Mouse (Mus musculus) MEL (cell line): Measurements from ENCODE around the gene Ccng2. TPM values are rescaled to one million over a fixed set of nuclear protein-coding genes. Genes with fewer than 3 reads are reported as not detected.

Experiments used
- DNase-seq: peaks from one replicate; pipeline ENCODE4 v3.0.0; 2011; ENCODE audit warnings: low read depth, low spot score
- H3K27ac ChIP-seq: 2 replicates; pipeline ENCODE4 v1.5.1; 2012; ENCODE audit warnings: low read depth, mild to moderate bottlenecking, control low read depth, low read length, moderate library complexity; ENCODE audit not compliant: control insufficient read depth
- H3K27me3 ChIP-seq, 2 experiments: fragments of 150-350 bp in 1 of 2; sonication (generic) in 1 of 2; 2 replicates each; pipeline ENCODE4 v1.6.1; 2012; ENCODE audit warnings: low read length in 2 of 2, mild to moderate bottlenecking in 2 of 2, improper control_type of control experiment in 1 of 2, moderate library complexity in 1 of 2; ENCODE audit not compliant: insufficient read depth in 2 of 2, control insufficient read depth in 1 of 2
- H3K36me3 ChIP-seq, 2 experiments: 2 replicates each; pipeline ENCODE4 v1.6.1; 2012 to 2014; ENCODE audit warnings: low read length in 2 of 2, improper control_type of control experiment in 1 of 2, inconsistent platforms in 1 of 2, mild to moderate bottlenecking in 1 of 2; ENCODE audit not compliant: insufficient read depth in 2 of 2, control insufficient read depth in 1 of 2
- H3K4me1 ChIP-seq, 2 experiments: fragments of 150-350 bp in 1 of 2; sonication (generic) in 1 of 2; 2 replicates each; pipeline ENCODE4 v1.6.1; 2012; ENCODE audit warnings: low read length in 2 of 2, improper control_type of control experiment in 1 of 2, mild to moderate bottlenecking in 1 of 2; ENCODE audit not compliant: insufficient read depth in 2 of 2, control insufficient read depth in 1 of 2
- H3K4me3 ChIP-seq, 2 experiments: fragments of 150-350 bp in 1 of 2; sonication (generic) in 1 of 2; 2 replicates each; pipeline ENCODE4 v1.5.1; 2012; ENCODE audit warnings: low read depth in 2 of 2, low read length in 2 of 2, mild to moderate bottlenecking in 2 of 2, moderate library complexity in 2 of 2, control low read depth in 1 of 2, improper control_type of control experiment in 1 of 2; ENCODE audit not compliant: control insufficient read depth in 1 of 2, insufficient read depth in 1 of 2
- H3K79me2 ChIP-seq: 2 replicates; pipeline ENCODE4 v1.6.1; 2012; ENCODE audit warnings: mild to moderate bottlenecking, low read length, moderate library complexity; ENCODE audit not compliant: control insufficient read depth, poor library complexity, insufficient read depth
- H3K9ac ChIP-seq: 2 replicates; pipeline ENCODE4 v1.6.1; 2012; ENCODE audit warnings: low read depth, mild to moderate bottlenecking, control low read depth, low read length, moderate library complexity; ENCODE audit not compliant: control insufficient read depth, poor library complexity, severe bottlenecking
- H3K9me3 ChIP-seq: fragments of 150-350 bp; sonication (generic); replicated peaks from 2 replicates; pipeline ENCODE4 v1.6.1; 2012; ENCODE audit warnings: mild to moderate bottlenecking, low read length, improper control_type of control experiment, moderate library complexity; ENCODE audit not compliant: insufficient read depth
- CHD1 ChIP-seq: IDR thresholded peaks from 2 replicates; pipeline ENCODE4 v1.6.1; 2012; ENCODE audit warnings: low read depth, mild to moderate bottlenecking, inconsistent platforms, low read length, improper control_type of control experiment
- CHD2 ChIP-seq: IDR thresholded peaks from 2 replicates; pipeline ENCODE4 v1.6.1; 2011; ENCODE audit warnings: low read length, improper control_type of control experiment
- ELF1 ChIP-seq: IDR thresholded peaks from 2 replicates; pipeline ENCODE4 v1.6.1; 2014; ENCODE audit warnings: low read depth, mild to moderate bottlenecking, inconsistent platforms, low read length, improper control_type of control experiment, moderate library complexity
- GABPA ChIP-seq: IDR thresholded peaks from 2 replicates; pipeline ENCODE4 v1.6.1; 2012; ENCODE audit warnings: low read depth, mild to moderate bottlenecking, inconsistent platforms, low read length, improper control_type of control experiment, moderate library complexity
- JUND ChIP-seq: IDR thresholded peaks from 2 replicates; pipeline ENCODE4 v1.6.1; 2011; ENCODE audit warnings: low read depth, mild to moderate bottlenecking, improper control_type of control experiment, low read length
- KAT2A ChIP-seq: conservative IDR thresholded peaks from 2 replicates; pipeline ENCODE4 v1.6.1; 2012; ENCODE audit warnings: low read depth, low read length, improper control_type of control experiment, inconsistent platforms
- MEF2A ChIP-seq: IDR thresholded peaks from 2 replicates; pipeline ENCODE4 v1.6.1; 2014; ENCODE audit warnings: low read depth, mild to moderate bottlenecking, inconsistent platforms, low read length, improper control_type of control experiment; ENCODE audit not compliant: poor library complexity, insufficient replicate concordance, severe bottlenecking; ENCODE audit errors: extremely low read depth
- NELFE ChIP-seq: IDR thresholded peaks from 2 replicates; pipeline ENCODE4 v1.6.1; 2011; ENCODE audit warnings: low read depth, low read length, improper control_type of control experiment
- NRF1 ChIP-seq: IDR thresholded peaks from 2 replicates; pipeline ENCODE4 v1.6.1; 2014; ENCODE audit warnings: low read depth, mild to moderate bottlenecking, inconsistent platforms, low read length, improper control_type of control experiment, moderate library complexity; ENCODE audit not compliant: poor library complexity, insufficient read depth, severe bottlenecking
- POLR2AphosphoS2 ChIP-seq: IDR thresholded peaks from 2 replicates; pipeline ENCODE4 v1.6.1; 2011; ENCODE audit warnings: low read length, improper control_type of control experiment
- RAD21 ChIP-seq: IDR thresholded peaks from 2 replicates; pipeline ENCODE4 v1.6.1; 2011; ENCODE audit warnings: mild to moderate bottlenecking, low read depth, low read length, improper control_type of control experiment
- RCOR1 ChIP-seq: IDR thresholded peaks from 2 replicates; pipeline ENCODE4 v1.6.1; 2012; ENCODE audit warnings: low read depth, mild to moderate bottlenecking, inconsistent platforms, low read length, improper control_type of control experiment
- SIN3A ChIP-seq: IDR thresholded peaks from 2 replicates; pipeline ENCODE4 v1.6.1; 2012; ENCODE audit warnings: low read length, improper control_type of control experiment, inconsistent platforms
- SMC3 ChIP-seq: IDR thresholded peaks from 2 replicates; pipeline ENCODE4 v1.6.1; 2011; ENCODE audit warnings: low read depth, low read length, improper control_type of control experiment
- TAL1 ChIP-seq: IDR thresholded peaks from 2 replicates; pipeline ENCODE4 v1.6.1; 2012; ENCODE audit warnings: mild to moderate bottlenecking, inconsistent platforms, low read length, moderate library complexity, mixed read lengths
- TBP ChIP-seq: IDR thresholded peaks from 2 replicates; pipeline ENCODE4 v1.8.0; 2011; ENCODE audit warnings: low read depth, low read length, improper control_type of control experiment
- TCF12 ChIP-seq: IDR thresholded peaks from 2 replicates; pipeline ENCODE4 v1.6.1; 2014; ENCODE audit warnings: low read depth, mild to moderate bottlenecking, inconsistent platforms, low read length, improper control_type of control experiment, moderate library complexity
- USF1 ChIP-seq: IDR thresholded peaks from 2 replicates; pipeline ENCODE4 v1.6.1; 2014; ENCODE audit warnings: low read depth, mild to moderate bottlenecking, inconsistent platforms, low read length, improper control_type of control experiment, moderate library complexity
- ZC3H11A ChIP-seq: IDR thresholded peaks from 2 replicates; pipeline ENCODE4 v1.6.1; 2012; ENCODE audit warnings: low read depth, mild to moderate bottlenecking, inconsistent platforms, low read length, improper control_type of control experiment
- polyA plus RNA-seq, 2 experiments: library from polyadenylated mRNA; stranded (reverse) in 1 of 2; unstranded in 1 of 2; fragments of >175 nt in 1 of 2; fragments of >200 nt in 1 of 2; gene quantifications; 2 replicates each; pipeline versions ENCODE4 v1.2.1 to v1.2.4; 2012; ENCODE audit warnings: low replicate concordance in 2 of 2, low read depth in 1 of 2; ENCODE audit not compliant: insufficient read length in 2 of 2, insufficient read depth in 1 of 2, missing spikeins in 1 of 2
- total RNA-seq: library from RNA; depleted of rRNA; stranded (reverse); fragments of 300-350 nt; gene quantifications from 2 replicates; pipeline ENCODE4 v1.2.3, GENCODE M21; 2012

Gene Ccng2
- total and polyA plus RNA-seq, 3 experiments, result 1.0 to 3.7 TPM; not detected in 1

- TF ChIP-seq POLR2AphosphoS2, result no peak
These were observed 39.9 kb upstream of the Ccng2 start (continued) for GRCm38 (mm10) chr5:93227157-93227556.

GRCm38 (mm10) chr5:93229527-93229926 lies 37.5 kb upstream of the Ccng2 start:
- no peak overlapping the region for H3K9ac ChIP-seq
- no peaks in the 10 kb centered on the region for H3K9me3 ChIP-seq
- peaks cover 0 to 6% of the 10 kb centered on the region in 2 experiments; a peak in 2 of 4 replicates for H3K36me3 ChIP-seq
- H3K27me3 ChIP-seq, result no peaks in the 10 kb centered on the region
- no peak overlapping the region for H3K4me3 ChIP-seq
- DNase-seq, result no peak
- TF ChIP-seq ZC3H11A (no peak), NELFE (no peak), RAD21 (no peak), KAT2A (no peak), TAL1 (no peak)
- H3K79me2 ChIP-seq, result no peaks in the 10 kb centered on the region
- H3K4me1 ChIP-seq, result peaks cover 0 to 7% of the 10 kb centered on the region in 2 experiments
- H3K27ac ChIP-seq, result no peak overlapping the region

- H3K27ac ChIP-seq, result no peak overlapping the region
- TF ChIP-seq USF1 (no peak), MEF2A (no peak)
- no peak overlapping the region for H3K4me3 ChIP-seq
- no peaks in the 10 kb centered on the region for H3K79me2 ChIP-seq
- H3K36me3 ChIP-seq, result peaks cover 0 to 6% of the 10 kb centered on the region in 2 experiments; a peak in 2 of 4 replicates
- no peaks in the 10 kb centered on the region for H3K27me3 ChIP-seq
- H3K9ac ChIP-seq, result no peak overlapping the region
- no peaks in the 10 kb centered on the region for H3K9me3 ChIP-seq
- H3K4me1 ChIP-seq, result peaks cover 0 to 9% of the 10 kb centered on the region in 2 experiments
- no peak for DNase-seq
These were observed 35.3 kb upstream of the Ccng2 start for GRCm38 (mm10) chr5:93231721-93232120.

- DNase-seq, result no peak
- peaks cover 0 to 5% of the 10 kb centered on the region in 2 experiments; a peak in 1 of 4 replicates for H3K4me1 ChIP-seq
- H3K9me3 ChIP-seq, result no peaks in the 10 kb centered on the region
- no peak overlapping the region for H3K9ac ChIP-seq
- no peaks in the 10 kb centered on the region; a peak in 1 of 4 replicates for H3K36me3 ChIP-seq
- no peaks in the 10 kb centered on the region for H3K27me3 ChIP-seq
- no peaks in the 10 kb centered on the region for H3K79me2 ChIP-seq
- no peak overlapping the region for H3K4me3 ChIP-seq
- TF ChIP-seq USF1 (no peak), SMC3 (no peak), SIN3A (no peak), ELF1 (no peak), TBP (no peak), CHD1 (no peak), TAL1 (no peak), POLR2AphosphoS2 (no peak), KAT2A (no peak), NRF1 (no peak), MEF2A (no peak), GABPA (no peak), CHD2 (no peak), TCF12 (no peak), JUND (no peak), RCOR1 (no peak)
- no peak overlapping the region for H3K27ac ChIP-seq
These were observed 34.2 kb upstream of the Ccng2 start for GRCm38 (mm10) chr5:93232838-93233237.
